11 mouse cellular contexts compared by ENCODE assay signal in genomic region chr11:6391516-6392276, GRCm38 (mm10). TPM values are rescaled to one million over a fixed set of nuclear protein-coding genes. Genes with fewer than 3 reads are reported as not detected.
DNase-seq lines count a peak whose midpoint lies in the region; ATAC-seq lines count a peak whose summit lies in the region.
"Had no signal": no experiment of that assay in that cellular context is flagged by ENCODE, and none has a peak within 500 bp of the region (broad histone marks: within the 10 kb centered on the region; RNA-seq: fewer than 3 reads in every experiment).

No protein-coding gene starts in this region.

- intact Hi-C loops in heart, postnatal 14 days (cut with DNase I), result no loop called here

- DNase-seq in heart, adult 11 months, result peak; percentile 90
- DNase-seq in heart, postnatal 14 days, result no peak
- peak; percentile 31 for DNase-seq in thymus, postnatal 14 days
- DNase-seq in thymus, postnatal 4 days, result no peak
- no peak for DNase-seq in layer of hippocampus, postnatal 14 days (ENCODE audit: low spot score in 2 of 2)
- no peak for DNase-seq in adrenal gland, postnatal 10 days
- DNase-seq in adrenal gland, postnatal 36 days, result no peak
- DNase-seq: gastrocnemius, postnatal 36 days; heart, postnatal 36 days; kidney, postnatal 25 days had no signal

- ATAC-seq in megakaryocyte progenitor cell, adult 5-6 weeks (replicated peaks; ENCODE audit: poor library complexity), result peak; percentile 20; the same call in 1 of the 2 replicates

RNA-seq across cellular contexts. Expression of gene Zmiz2, which starts 2.8 kb away (rescaled TPM):
- 10 to 100 TPM; 41.1 to 42.5 TPM for total RNA-seq in heart, postnatal 14 days (2021)
- total RNA-seq in megakaryocyte progenitor cell, adult 5-6 weeks (2015), result 40.9 and 42.0 TPM in 2 replicates
- total RNA-seq in megakaryocyte progenitor cell, adult 5-6 weeks (2017), result 8.2 and 11.9 TPM in 2 replicates
- total RNA-seq in layer of hippocampus, postnatal 14 days (2021), result 100 to 1,000 TPM; 165 to 169 TPM
- 10 to 100 TPM; 38.4 to 48.2 TPM for total RNA-seq in adrenal gland, postnatal 10 days (2021)
- 10 to 100 TPM; 49.1 to 51.0 TPM for total RNA-seq in adrenal gland, postnatal 36 days (2021)

RNA-seq across cellular contexts. Expression of gene Ppia, which starts 23.5 kb away (rescaled TPM):
- 100 to 1,000 TPM; 500 to 603 TPM for total RNA-seq in heart, postnatal 14 days (2021)
- 5,512 and 5,729 TPM in 2 replicates for total RNA-seq in megakaryocyte progenitor cell, adult 5-6 weeks (2015)
- total RNA-seq in megakaryocyte progenitor cell, adult 5-6 weeks (2017), result 1,825 and 2,581 TPM in 2 replicates
- total RNA-seq in layer of hippocampus, postnatal 14 days (2021), result 1,000 to 10,000 TPM; 1,939 to 1,976 TPM
- total RNA-seq in adrenal gland, postnatal 10 days (2021), result 1,000 to 10,000 TPM; 1,588 to 1,631 TPM
- total RNA-seq in adrenal gland, postnatal 36 days (2021), result 1,000 to 10,000 TPM; 1,935 TPM

RNA-seq across cellular contexts. Expression of gene H2afv, which starts 52.5 kb away (rescaled TPM):
- total RNA-seq in heart, postnatal 14 days (2021), result 10 to 100 TPM; 57.1 to 59.4 TPM
- 174 and 176 TPM in 2 replicates for total RNA-seq in megakaryocyte progenitor cell, adult 5-6 weeks (2015)
- total RNA-seq in megakaryocyte progenitor cell, adult 5-6 weeks (2017), result 134 and 144 TPM in 2 replicates
- total RNA-seq in layer of hippocampus, postnatal 14 days (2021), result 10 to 100 TPM; 39.7 to 40.2 TPM
- 10 to 100 TPM; 84.9 to 92.0 TPM for total RNA-seq in adrenal gland, postnatal 10 days (2021)
- total RNA-seq in adrenal gland, postnatal 36 days (2021), result 10 to 100 TPM; 64.9 to 68.8 TPM

Comparison
In these comparisons a context has a peak if more than half of its experiments do, and no peak if none do; other contexts are left out.
1. DNase-seq: peak in heart, adult 11 months (single experiment) and thymus, postnatal 14 days (single experiment); none in heart, postnatal 14 days (0 of 2), thymus, postnatal 4 days (single experiment), layer of hippocampus, postnatal 14 days (0 of 2), adrenal gland, postnatal 10 days (single experiment) and adrenal gland, postnatal 36 days (0 of 2).